Mouse (Mus musculus): ENCODE measurements around the gene Palld. TPM values are rescaled to one million over a fixed set of nuclear protein-coding genes. Genes with fewer than 3 reads are reported as not detected.

The Palld gene
- polyA plus RNA-seq, 1 experiment from 2014 or later = 62.3 TPM

DNA sequence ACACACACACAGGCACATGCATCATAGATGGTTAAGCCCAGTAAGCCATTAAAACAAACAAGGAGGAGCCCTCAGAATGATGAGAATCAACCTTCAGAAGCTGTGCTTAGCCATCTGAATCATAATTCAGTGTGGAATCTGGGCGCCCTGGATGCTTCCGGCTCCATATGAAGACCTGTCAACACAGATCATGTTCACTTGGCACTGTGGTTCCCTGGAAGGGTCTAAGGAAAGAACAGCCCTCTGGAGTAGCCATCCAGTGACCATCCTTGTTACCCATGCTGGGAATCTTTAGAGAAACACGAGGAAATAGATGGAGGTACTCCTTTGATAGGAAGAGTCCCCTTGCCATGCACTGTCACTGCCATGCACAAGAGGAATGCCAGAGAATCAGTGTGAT lies 197.0 kb downstream of the Palld start:
- Histone ChIP-seq H3K4me3 (ENCODE audit: low read depth, low read length) (no peak overlapping the region), H3K9ac (ENCODE audit: low read depth, low read length) (no peak overlapping the region), H3K27me3 (replicated peaks; ENCODE audit: control insufficient read depth, insufficient read depth, low read length) (no peaks in the 10 kb centered on the region), H3K36me3 (ENCODE audit: control insufficient read depth, insufficient read depth) (peaks cover 15% of the 10 kb centered on the region; the same call in 1 of the 2 replicates), H3K9me3 (ENCODE audit: control insufficient read depth) (no peaks in the 10 kb centered on the region), H3K4me1 (replicated peaks; ENCODE audit: control insufficient read depth, insufficient read depth, low read length) (no peaks in the 10 kb centered on the region), H3K27ac (ENCODE audit: low read depth, low read length) (no peak overlapping the region), H3K4me2 (replicated peaks; ENCODE audit: low read depth) (no peak overlapping the region)
- WGBS = 84% methylated on average over 3 of the region's 3 CpGs
- TF ChIP-seq CTCF (IDR thresholded peaks at IDR 0.05; ENCODE audit: low read depth) = no peak
- no peak for ATAC-seq

- WGBS = 81% methylated on average over 8 of the region's 8 CpGs
- no peaks in the 10 kb centered on the region for H3K4me1 ChIP-seq (replicated peaks; ENCODE audit: control insufficient read depth, insufficient read depth, low read length)
Observed at GRCm38 (mm10) chr8:61702122-61702521, 200.4 kb downstream of the Palld start.

DNA sequence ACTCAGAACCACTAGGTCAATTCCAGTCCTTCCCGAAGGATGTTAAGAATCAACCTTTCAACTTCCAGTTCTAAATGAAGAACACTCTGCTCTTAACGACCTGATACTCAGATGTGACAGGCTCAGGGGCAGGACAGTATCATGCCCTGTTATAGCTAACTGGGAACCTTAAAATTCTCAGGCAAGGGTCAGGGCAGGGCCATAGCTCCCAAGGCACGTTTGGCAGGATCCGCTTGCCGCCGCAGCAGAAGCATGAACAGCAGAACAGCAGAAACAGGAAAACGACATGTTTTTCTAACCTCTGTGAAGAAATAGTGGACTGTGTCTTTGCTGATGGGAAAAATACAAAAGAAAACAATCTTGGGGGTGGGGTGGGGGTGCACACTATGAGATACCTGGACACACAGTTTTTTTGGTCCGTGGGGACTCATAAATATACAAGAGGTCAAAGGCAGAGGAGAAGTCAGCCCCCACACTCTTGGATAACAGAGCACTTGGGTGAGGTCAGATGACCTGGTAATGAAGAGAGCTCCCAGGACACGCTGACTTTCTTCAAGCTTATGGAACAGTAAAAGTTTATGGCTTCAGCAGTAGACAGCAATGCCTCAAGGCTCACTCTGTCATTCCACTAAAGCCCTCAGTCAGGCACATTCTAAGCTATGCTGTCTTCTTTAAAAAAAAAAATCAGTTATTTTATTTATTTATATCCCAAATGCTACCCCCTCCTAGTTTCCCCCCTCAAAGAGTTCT lies 201.4 kb downstream of the Palld start:
- H3K27ac ChIP-seq (ENCODE audit: low read depth, low read length) = no peak overlapping the region
- no peaks in the 10 kb centered on the region for H3K27me3 ChIP-seq (replicated peaks; ENCODE audit: control insufficient read depth, insufficient read depth, low read length)

More at GRCm38 (mm10) chr8:61702122-61702521, 200.4 kb downstream of the Palld start:
- H3K27ac ChIP-seq (ENCODE audit: low read depth, low read length) = no peak overlapping the region
- H3K36me3 ChIP-seq (ENCODE audit: control insufficient read depth, insufficient read depth) = 0 out of 2 replicates have a peak, but pooled peaks cover 8% of the 10 kb centered on the region
- no peak overlapping the region for H3K4me3 ChIP-seq (ENCODE audit: low read depth, low read length)
- no peak for ATAC-seq
- no peaks in the 10 kb centered on the region for H3K9me3 ChIP-seq (ENCODE audit: control insufficient read depth)
- H3K9ac ChIP-seq (ENCODE audit: low read depth, low read length) = no peak overlapping the region
- no peak for TF ChIP-seq CTCF (IDR thresholded peaks at IDR 0.05; ENCODE audit: low read depth)
- no peak overlapping the region for H3K4me2 ChIP-seq (replicated peaks; ENCODE audit: low read depth)
- H3K27me3 ChIP-seq (replicated peaks; ENCODE audit: control insufficient read depth, insufficient read depth, low read length) = no peaks in the 10 kb centered on the region

GRCm38 (mm10) chr8:61700298-61700697 lies 202.2 kb downstream of the Palld start:
- H3K9me3 ChIP-seq (ENCODE audit: control insufficient read depth) = no peaks in the 10 kb centered on the region
- H3K4me2 ChIP-seq (replicated peaks; ENCODE audit: low read depth) = no peak overlapping the region
- no peaks in the 10 kb centered on the region for H3K4me1 ChIP-seq (replicated peaks; ENCODE audit: control insufficient read depth, insufficient read depth, low read length)
- H3K36me3 ChIP-seq (ENCODE audit: control insufficient read depth, insufficient read depth) = 0 out of 2 replicates have a peak, but pooled peaks cover 7% of the 10 kb centered on the region
- H3K9ac ChIP-seq (ENCODE audit: low read depth, low read length) = no peak overlapping the region
- WGBS = 94% methylated on average over 1 of the region's 1 CpGs
- peak; percentile 66 for TF ChIP-seq CTCF (IDR thresholded peaks at IDR 0.05; ENCODE audit: low read depth)
- no peak for ATAC-seq
- H3K27ac ChIP-seq (ENCODE audit: low read depth, low read length) = no peak overlapping the region
- H3K4me3 ChIP-seq (ENCODE audit: low read depth, low read length) = no peak overlapping the region
- no peaks in the 10 kb centered on the region for H3K27me3 ChIP-seq (replicated peaks; ENCODE audit: control insufficient read depth, insufficient read depth, low read length)

More for the DNA sequence above, 201.4 kb downstream of the Palld start:
- 67% methylated on average over 9 of the region's 9 CpGs for WGBS
- no peak for TF ChIP-seq CTCF (IDR thresholded peaks at IDR 0.05; ENCODE audit: low read depth)
- 0 out of 2 replicates have a peak, but pooled peaks cover 7% of the 10 kb centered on the region for H3K36me3 ChIP-seq (ENCODE audit: control insufficient read depth, insufficient read depth)
- H3K4me2 ChIP-seq (replicated peaks; ENCODE audit: low read depth) = no peak overlapping the region
- no peaks in the 10 kb centered on the region for H3K4me1 ChIP-seq (replicated peaks; ENCODE audit: control insufficient read depth, insufficient read depth, low read length)
- ATAC-seq = no peak
- H3K9me3 ChIP-seq (ENCODE audit: control insufficient read depth) = no peaks in the 10 kb centered on the region
- H3K4me3 ChIP-seq (ENCODE audit: low read depth, low read length) = no peak overlapping the region
- H3K9ac ChIP-seq (ENCODE audit: low read depth, low read length) = no peak overlapping the region

DNA sequence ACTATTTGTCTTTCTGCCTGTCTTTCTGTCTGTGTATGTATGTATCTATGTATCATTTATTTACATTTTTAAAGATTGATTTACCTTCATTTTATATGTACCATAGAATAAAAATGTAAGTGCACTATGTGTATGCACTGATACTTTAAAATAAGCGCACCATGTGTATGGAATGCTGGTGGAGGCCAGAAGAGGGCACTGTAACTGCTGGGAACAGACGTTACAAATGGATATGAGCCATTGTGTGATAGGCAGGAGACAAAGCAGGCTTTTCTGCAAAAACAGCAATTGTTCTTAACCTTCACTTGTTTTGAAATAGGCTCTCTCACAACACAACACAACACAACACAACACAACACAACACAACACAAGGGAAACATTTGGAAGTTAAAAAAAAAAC lies 203.5 kb downstream of the Palld start:
- Histone ChIP-seq H3K9me3 (ENCODE audit: control insufficient read depth) (no peaks in the 10 kb centered on the region), H3K4me1 (replicated peaks; ENCODE audit: control insufficient read depth, insufficient read depth, low read length) (no peaks in the 10 kb centered on the region), H3K27ac (ENCODE audit: low read depth, low read length) (no peak overlapping the region), H3K9ac (ENCODE audit: low read depth, low read length) (no peak overlapping the region), H3K4me3 (ENCODE audit: low read depth, low read length) (no peak overlapping the region), H3K36me3 (ENCODE audit: control insufficient read depth, insufficient read depth) (0 out of 2 replicates have a peak, but pooled peaks cover 7% of the 10 kb centered on the region), H3K27me3 (replicated peaks; ENCODE audit: control insufficient read depth, insufficient read depth, low read length) (no peaks in the 10 kb centered on the region), H3K4me2 (replicated peaks; ENCODE audit: low read depth) (no peak overlapping the region)
- 88% methylated on average over 2 of the region's 2 CpGs for WGBS
- peak; percentile 70 for TF ChIP-seq CTCF (IDR thresholded peaks at IDR 0.05; ENCODE audit: low read depth)
- no peak for ATAC-seq

GRCm38 (mm10) chr8:61697728-61698385 lies 204.6 kb downstream of the Palld start:
- Histone ChIP-seq H3K36me3 (ENCODE audit: control insufficient read depth, insufficient read depth) (0 out of 2 replicates have a peak, but pooled peaks cover 7% of the 10 kb centered on the region), H3K4me2 (replicated peaks; ENCODE audit: low read depth) (no peak overlapping the region), H3K4me3 (ENCODE audit: low read depth, low read length) (no peak overlapping the region), H3K4me1 (replicated peaks; ENCODE audit: control insufficient read depth, insufficient read depth, low read length) (no peaks in the 10 kb centered on the region), H3K27me3 (replicated peaks; ENCODE audit: control insufficient read depth, insufficient read depth, low read length) (no peaks in the 10 kb centered on the region), H3K27ac (ENCODE audit: low read depth, low read length) (no peak overlapping the region), H3K9me3 (ENCODE audit: control insufficient read depth) (no peaks in the 10 kb centered on the region), H3K9ac (ENCODE audit: low read depth, low read length) (no peak overlapping the region)
- no peak for ATAC-seq
- TF ChIP-seq CTCF (IDR thresholded peaks at IDR 0.05; ENCODE audit: low read depth) = no peak
- 72% methylated on average over 7 of the region's 7 CpGs for WGBS
